Mouse (Mus musculus) thymus, postnatal 4 days (tissue): ENCODE data around the gene Tmem235.

Experiments used
- DNase-seq: peaks from one replicate; pipeline ENCODE4 v3.0.0; 2021

The Tmem235 gene

GRCm38 (mm10) chr11:117871376-117871775 is 10.8 kb downstream of the Tmem235 start:
- DNase-seq, result no peak

DNA sequence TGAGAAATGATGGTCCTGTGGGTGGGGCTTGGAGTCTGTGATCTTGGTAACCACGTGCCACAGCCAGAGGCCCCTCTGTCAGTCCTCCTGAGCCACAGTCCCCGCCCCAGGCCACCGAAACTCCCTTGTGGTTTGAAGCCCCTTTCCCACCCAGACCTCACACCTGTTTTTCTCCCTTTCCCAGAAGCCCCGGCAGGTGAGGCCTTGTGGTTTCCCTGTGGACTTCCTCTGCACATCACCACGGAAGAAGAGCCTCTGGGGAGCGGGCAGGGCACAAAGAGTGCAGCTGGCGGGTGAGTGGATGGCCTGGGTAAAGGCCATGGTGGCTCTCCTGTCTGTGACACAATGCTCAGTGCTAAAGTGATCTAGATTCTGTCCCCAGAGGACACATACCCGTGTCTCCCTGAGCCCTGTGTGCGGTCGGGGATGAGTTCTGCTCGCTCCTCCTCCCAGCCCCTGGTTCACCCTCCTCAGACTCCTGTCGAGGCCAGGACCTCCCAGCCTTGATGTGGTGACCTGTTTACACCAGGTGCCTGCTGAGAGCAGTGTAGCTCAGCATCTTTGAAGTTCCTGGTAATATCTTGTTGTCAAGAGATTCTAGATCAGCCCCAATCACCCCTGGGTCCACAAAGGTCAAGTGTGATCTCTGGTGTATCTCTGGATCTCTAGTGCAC is 11.5 kb downstream of the Tmem235 start:
- peak; percentile 90 for DNase-seq

DNA sequence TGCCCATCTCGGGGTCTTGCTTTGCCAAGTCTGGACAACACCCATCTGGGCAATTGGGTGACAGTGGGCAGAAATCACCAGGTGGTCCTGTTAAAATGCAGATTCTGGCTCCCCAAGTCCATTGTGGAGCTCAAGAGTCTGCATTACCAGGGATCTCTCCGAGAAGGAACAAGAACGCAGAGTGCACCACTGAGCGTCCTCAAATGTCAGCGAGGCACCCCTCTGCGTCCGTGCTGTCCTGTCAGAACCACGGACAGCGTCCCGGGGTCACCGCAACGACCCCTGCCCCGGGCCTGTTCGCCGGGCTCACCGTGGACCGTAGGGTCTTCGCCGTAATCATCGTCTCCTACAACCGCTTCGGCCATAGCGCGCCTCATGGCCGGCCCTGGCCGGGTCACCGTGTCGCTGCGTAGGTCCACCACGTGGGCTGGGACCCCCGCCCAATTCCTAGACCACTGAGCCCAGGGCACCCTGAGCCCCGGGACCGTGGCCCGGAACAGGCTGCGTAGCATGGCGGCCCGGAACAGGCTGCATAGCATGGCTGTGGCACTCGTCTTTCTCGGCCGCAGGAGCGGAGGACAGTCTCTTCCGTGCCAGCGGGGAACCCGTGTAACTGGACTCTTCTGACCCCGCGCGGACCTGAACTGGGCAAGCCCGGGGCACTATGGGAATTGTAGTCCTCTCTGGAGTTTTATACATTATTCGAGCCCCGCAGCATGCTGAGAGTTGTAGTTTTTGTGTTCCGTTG is 12.5 kb downstream of the Tmem235 start, which contains the start of gene Tha1:
Gene Tha1, minus strand, starts transcription at position 621 of the 748 bp plus-strand sequence.
- DNase-seq, result peak; percentile 78

DNA sequence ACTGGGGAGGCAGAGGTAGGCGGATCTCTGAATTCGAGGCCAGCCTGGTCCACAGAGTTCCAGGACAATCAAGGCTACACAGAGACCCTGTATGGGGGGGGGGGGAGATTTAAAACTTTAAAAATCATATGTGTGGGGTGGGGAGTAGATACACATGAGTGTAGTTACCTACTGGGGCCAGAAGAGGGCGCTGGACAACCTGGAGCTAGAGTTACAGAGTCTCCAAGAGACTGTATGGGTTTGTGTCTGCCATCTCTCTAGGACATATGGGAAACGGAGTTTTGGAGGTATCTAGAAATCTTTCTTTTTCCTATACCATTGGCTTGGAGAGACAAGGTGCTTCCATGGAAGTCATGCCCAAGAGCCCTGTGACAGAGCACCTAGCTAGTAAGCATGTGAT is 13.9 kb downstream of the Tmem235 start:
- peak; percentile 83 for DNase-seq

- peak; percentile 35 for DNase-seq
Observed at GRCm38 (mm10) chr11:117875681-117876080, 15.1 kb downstream of the Tmem235 start.

DNA sequence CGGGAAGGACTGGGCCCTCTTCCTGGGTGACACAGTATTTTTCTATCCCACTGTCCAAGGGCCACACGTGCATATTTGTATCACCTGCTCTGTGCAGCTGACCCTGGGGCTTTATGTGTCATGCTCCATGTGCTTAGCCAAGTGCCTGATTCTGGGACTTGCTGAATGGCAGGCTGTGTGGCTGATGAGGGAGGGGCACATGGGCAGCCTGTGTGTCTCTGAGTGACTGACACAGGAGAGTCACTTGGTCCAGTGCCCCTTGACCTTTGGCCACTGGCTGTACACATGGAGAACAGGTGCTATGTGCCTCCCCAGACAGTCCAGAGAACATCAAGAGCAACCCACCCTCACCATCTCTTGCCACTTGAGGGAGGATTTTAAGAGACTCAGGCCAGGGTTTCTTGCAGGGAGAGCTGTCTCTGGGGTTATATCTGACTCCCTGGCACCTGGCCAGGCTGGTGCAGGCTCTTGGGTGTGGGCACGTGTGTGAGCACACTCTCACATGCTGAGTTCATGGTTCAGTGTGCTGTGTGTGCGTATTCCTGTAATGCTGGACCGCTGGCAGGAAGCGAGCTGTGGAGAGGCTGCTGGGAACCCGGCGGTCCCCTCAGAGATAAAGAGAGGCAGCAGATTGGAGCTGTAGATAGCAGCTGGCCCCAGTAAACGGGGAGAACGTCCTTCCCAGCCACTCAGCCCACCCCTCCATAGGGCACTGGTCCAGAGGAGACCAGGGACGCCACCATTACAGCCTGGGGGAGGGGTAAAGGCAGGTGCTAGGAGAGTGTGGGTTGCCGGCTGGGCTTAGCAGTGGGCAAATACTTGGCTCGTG is 17.6 kb downstream of the Tmem235 start:
- DNase-seq, result peak; percentile 73

DNA sequence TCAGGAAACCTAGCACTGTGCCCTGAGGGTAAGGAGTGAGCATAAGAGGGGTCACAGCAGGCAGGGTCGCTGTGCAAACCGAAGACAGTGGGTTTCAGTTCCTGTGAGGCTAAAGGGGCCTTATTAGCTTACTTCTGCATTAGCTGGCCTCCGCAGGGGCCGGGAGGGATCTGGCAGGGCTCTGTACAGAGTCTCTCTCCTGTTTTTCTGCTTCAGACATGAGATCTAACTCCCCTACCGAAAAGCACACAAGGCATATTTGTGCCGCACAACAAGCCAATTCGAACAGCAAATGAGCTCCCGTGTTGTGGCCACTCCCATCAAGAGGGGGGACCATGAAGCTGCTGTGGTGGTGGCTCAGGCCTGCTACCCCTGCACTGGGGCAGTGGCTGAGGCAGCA is 18.3 kb downstream of the Tmem235 start:
- peak; percentile 49 for DNase-seq

DNA sequence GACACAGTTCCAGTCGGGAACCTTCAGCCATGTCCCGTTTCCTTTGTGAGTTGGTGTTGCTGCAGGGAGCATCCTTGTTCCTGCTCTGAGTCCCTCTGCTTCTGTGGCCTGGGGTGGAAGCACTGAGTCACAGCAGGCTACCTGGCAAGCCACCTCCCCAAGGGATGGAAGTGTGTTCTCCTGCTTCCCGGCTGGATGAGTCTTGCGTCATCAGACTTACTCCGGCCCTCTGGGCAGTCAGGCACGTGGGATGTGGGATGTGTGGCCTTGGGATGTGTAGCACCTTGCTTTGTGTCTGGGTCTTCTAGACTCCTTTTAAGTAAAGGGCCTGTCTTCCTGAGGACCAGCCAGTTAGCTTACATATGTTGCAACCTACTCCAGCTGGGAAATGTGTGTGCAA is 19.1 kb downstream of the Tmem235 start:
- peak; percentile 22 for DNase-seq

GRCm38 (mm10) chr11:117880336-117880976 is 19.9 kb downstream of the Tmem235 start:
- no peak for DNase-seq

DNA sequence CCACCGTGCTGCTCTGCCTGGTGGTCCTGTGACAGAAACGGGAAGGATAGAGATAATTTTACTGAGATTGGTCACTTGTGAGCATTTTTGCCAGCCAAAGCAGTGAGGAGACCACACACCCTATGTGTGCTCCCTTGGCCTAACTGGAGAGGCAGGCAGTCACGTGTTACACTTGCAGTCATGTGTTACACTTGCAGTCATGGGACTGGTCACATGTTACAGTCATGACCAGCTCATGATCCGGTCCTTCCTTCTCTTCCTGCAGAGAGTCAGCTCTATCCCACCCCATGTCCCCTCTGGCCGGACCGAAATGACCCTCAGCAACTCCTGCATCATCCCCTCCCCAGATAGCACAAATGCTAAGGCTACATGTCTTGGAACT is 20.4 kb downstream of the Tmem235 start:
- DNase-seq, result no peak

GRCm38 (mm10) chr11:117881787-117882186 is 21.2 kb downstream of the Tmem235 start:
- peak; percentile 35 for DNase-seq

GRCm38 (mm10) chr11:117882208-117882607 is 21.7 kb downstream of the Tmem235 start:
- no peak for DNase-seq

- DNase-seq, result no peak
Observed at GRCm38 (mm10) chr11:117886000-117886399, 25.4 kb downstream of the Tmem235 start.

DNA sequence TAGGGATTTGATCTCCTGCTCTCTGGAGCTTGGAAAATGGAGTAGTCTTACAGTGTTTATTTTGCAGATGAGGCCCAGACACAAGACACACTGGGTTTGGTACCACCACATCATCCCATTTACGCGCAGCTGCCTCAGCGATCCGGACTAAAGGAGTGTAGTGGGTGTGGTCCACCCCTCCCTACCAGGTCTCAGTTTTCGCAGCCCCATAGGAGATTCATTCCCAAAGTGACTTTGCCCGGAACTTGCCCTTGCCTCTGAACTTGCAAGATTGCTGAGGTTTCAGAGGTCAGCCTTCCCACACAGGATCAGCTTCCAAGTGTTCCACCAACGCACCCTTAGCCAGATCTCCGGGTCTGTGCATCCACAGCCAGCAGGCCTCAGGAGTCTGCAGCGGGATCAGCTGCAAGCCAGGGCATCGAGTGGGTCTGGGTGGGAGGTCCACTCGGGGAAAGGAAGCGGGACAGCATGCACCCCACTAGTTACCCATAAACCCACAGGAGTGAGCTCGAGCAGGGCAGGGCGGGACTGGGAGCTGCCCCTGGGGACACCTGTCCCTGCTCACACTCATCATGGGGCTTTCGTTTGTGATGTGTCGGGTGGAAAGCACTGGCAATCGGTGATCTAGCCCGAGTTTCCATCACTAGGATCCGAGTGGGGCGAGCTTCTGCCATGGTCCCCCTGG is 27.8 kb downstream of the Tmem235 start:
- no peak for DNase-seq

DNA sequence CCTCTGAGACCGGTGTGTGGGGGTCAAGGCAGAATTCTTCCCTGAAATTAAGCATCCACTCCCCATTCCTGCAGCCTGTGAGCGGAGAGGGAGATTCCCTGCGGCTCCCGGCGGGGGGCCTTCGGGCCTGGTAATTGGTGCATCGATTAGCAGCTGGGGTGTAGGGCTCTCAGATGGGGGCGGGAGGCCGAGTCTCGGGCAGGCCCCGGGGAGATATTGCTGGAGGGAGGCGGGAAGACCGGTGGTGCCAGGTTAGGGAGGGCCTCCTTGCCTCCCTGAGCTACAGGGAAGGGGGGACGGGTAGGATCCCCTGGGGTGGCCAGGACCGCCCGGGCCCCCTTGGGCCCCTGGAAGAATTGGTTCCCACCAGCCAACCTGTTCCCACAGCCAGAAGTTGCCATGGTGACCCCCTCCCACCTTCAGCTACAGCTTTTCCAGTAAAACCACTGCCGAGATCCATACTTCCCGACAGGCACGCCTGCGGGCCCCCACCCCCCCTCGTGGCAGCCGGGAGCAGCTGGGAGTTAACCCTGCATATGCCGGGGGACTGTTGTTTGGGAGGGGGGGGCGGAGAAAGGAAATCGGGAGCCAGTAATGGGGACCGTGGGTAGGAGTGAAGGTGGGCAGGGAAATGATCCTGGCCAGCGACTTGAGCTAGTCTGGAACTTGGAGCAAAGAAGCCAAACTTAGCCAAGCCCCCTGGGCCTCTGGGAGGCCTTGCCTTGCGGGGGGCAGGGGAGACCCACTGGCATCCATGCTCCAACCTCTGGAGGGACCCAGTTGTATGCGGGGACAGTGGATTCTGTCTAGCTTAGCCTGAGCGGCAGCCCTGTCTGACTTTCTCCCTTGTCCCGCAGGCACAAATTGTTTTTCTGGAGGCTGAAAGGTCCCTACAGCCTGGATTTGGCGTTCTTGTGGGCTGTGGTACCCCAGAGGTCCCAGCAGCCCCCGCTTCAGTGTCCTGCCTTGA is 28.6 kb downstream of the Tmem235 start:
- DNase-seq, result no peak

- DNase-seq, result no peak
Observed at GRCm38 (mm10) chr11:117889887-117890340, 29.4 kb downstream of the Tmem235 start.

- peak; percentile 50 for DNase-seq
Observed at GRCm38 (mm10) chr11:117890519-117891282, 30.1 kb downstream of the Tmem235 start.

GRCm38 (mm10) chr11:117891581-117892175 is 31.1 kb downstream of the Tmem235 start:
- DNase-seq, result peak; percentile 69

- DNase-seq, result peak; percentile 84
Observed at GRCm38 (mm10) chr11:117892199-117892598, 31.6 kb downstream of the Tmem235 start.

GRCm38 (mm10) chr11:117894676-117895075 is 34.1 kb downstream of the Tmem235 start:
- no peak for DNase-seq
